Mouse (Mus musculus): ENCODE results near the gene Foxp1. TPM values are rescaled to one million over a fixed set of nuclear protein-coding genes. Genes with fewer than 3 reads are reported as not detected.
A peak's percentile ranks its signal among the peaks of the same experiment; 100 is the strongest.

Foxp1 gene
- total RNA-seq, 2 experiments from 2014 or later: 39.0 to 40.6 TPM

DNA sequence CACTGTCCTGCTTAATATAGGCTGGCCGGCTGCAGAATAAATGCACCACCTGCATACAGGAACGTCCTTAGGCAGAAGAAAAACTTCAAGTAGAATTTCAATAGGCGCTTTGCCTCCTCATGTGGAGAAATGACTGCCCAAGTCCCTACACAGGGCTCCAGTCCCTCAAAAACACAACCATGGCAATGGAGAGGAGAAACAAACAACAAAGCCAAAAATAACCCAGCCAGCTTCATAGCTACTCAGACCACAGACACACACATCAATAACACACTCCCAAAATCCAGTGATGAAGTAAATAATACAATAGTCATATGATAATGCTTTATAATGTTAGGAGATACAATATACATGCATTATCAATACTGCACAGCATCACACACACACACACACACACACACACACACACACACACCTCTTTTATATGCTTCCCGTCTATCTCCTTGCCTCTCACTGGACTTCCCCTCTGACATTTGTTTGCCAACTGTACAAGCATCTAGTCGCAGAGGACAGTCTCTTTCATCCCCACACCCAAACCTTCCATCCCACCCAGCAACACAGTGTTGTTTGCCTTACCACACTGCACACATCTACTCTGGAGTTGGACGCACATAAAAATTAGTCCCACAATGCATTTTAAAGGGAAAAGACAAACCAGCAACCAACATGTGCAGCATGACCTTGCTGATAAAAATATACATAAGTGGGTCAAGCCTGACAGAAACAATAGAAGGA is 162.6 kb downstream of the Foxp1 start:
- DNase-seq: no peak

DNA sequence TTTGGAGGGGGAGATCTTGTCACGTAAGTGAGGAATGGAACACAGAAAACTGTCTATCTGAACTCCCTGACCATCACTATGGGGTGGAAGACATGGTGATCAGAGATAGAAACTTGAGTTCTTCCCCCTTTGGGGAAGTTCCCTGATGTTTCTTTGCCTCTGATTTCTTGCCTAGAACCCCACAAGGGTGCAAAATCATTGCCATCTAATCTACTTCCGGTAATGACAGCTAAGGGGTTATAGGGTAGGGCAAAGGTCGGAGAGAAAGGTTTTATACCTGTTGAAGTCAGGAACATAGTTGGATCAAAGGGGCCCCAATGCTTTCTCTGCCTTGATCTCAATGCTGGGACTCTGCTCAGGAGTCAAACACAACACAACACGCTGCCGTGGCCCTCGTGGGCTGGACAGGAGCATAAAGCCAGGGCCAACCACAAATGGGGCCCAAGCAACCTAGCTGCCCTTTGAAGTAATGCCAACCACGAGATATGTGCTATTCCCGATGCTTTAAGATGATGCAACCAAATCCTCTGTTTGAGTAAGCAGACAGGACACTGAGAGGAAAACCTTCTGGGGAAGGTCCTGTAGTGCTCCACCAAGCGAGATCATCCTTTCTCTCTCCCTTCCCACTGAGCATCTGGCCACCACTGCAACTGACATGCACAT is 163.4 kb downstream of the Foxp1 start:
- DNase-seq: peak; percentile 18 to 23

DNA sequence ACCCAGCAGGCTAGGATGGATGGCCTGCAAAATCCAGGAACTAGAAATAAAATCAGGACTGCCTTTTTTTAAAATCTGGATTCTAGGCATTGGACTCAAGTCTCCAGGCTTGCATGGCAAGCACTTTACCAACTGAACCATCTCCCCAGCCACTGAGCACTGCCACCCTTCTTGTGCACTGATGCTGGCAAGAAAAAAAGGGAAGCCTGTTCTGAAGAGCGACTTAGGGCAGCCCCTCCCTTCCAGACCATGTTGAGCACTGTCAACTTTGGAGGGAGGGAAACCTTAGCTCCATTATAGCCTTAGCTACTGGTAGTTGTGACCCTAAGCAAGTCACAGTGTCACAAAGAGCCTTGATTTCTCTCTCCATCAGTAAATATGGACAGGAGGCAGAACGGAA is 164.6 kb downstream of the Foxp1 start:
- no peak for DNase-seq

DNA sequence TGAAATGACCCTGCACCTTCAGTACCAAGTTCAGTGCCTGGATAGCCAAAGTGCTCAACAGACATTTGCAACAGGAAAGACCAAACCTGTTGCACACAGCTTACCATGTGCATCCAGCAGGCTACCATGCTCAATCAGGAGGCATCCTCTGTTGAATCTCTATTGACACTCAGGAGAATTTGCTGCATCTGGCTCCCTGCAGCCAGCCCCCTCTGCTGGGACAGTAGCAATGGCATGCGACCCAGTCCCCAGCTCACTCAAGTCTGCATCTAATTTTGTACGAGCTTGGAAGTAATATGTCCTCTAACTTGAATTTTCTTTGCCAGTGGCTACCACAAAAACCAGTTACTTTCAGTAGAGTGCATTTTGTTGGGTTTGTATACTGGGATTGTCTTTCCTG is 168.2 kb downstream of the Foxp1 start:
- no peak for DNase-seq

- no peak for DNase-seq
Observed at GRCm38 (mm10) chr6:99353441-99353840, 169.1 kb downstream of the Foxp1 start.

DNA sequence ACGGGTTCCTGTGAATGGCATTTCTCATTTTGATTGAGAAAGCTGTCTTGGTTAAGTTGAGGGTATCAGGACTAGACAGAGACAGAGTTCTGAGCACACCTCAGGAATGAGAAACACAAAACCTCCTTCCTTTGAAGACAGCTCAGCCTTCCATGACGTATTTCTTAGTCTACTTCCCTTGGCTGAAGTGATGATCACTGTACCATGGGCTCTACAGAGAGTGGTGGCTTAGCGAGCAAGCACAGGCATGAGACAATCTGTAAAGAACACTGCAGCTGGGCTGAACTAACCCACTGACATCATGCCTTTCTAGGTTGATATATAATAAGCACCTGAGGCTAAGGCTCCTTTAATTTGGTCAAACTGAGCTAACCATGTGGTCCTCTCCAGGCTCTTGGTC is 172.0 kb downstream of the Foxp1 start:
- DNase-seq: no peak

GRCm38 (mm10) chr6:99350156-99350555 is 172.4 kb downstream of the Foxp1 start:
- no peak for DNase-seq

GRCm38 (mm10) chr6:99347836-99348235 is 174.7 kb downstream of the Foxp1 start:
- DNase-seq: no peak

DNA sequence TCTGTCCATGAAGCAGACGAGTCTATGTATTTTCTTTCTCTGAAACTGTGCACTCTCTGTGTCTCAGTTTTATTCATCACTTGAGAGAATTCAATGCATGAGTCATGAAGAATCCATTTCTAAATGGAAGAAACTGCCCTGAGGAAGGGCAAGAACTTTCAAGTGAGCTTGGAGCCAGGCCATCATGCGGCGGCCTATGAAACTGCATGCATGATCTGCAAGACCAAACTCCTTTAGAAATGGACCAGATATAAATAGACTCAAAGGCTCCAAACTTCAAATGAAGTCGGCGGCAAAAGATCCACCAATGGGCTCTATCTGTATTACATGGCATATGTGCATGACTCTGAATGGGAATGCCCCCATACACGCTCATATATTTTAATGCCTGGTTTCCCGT is 177.6 kb downstream of the Foxp1 start:
- no peak for DNase-seq

DNA sequence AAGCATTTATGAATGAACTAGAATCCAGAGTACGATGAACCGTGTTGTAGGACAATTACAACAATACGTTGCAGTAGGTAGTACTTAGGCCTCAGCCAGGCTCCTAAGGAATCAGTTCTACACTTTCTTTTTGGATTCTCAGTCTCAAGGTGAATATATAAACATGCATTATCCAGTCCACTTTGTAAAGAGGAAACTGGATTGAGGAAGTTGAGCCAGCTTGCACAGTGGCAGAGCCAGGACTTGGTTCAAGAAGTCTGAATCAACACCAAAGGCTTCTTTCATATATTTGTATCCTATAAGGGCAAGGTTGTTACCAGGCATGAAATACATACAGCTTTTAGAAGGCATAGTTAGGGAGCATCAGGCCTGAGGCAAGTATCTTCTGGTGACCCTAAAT is 178.2 kb downstream of the Foxp1 start:
- DNase-seq: no peak

DNA sequence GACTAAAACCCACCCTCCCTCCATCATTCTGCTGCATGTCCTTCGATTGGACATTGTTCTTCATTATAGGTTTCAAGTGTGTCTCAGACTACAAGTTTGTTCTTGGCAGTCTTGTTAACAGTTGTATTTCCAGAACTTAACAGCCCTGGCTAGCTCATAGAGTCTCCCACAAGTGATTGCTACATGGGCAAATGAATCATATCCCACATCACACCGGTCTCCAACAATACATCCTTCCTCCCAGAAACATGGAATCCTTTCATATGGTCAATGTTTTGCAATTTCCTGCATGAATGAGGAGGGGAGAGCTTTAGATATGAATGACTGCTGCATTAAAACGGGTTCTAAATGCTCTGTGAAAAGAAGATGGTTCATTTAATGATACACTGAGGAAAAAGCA is 178.7 kb downstream of the Foxp1 start:
- no peak for DNase-seq

DNA sequence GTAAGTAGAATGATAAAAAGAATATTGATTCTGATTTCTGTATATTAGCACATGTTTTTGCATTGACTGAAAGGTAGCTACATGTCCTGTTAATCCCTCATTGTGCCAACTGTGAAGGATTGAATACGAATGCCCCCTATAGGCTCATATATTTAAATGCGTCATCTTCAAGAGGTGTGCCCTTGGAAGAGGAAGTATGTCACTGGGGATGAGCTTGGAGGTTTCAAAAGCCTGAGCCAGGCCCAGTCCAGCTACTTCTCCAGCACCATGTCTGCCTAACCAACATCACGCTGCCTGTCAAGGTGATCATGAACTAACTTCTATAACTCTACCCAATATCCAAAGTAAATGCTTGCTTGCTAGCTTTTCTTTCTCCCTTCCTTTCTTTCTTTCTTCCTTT is 180.1 kb downstream of the Foxp1 start:
- DNase-seq: no peak

DNA sequence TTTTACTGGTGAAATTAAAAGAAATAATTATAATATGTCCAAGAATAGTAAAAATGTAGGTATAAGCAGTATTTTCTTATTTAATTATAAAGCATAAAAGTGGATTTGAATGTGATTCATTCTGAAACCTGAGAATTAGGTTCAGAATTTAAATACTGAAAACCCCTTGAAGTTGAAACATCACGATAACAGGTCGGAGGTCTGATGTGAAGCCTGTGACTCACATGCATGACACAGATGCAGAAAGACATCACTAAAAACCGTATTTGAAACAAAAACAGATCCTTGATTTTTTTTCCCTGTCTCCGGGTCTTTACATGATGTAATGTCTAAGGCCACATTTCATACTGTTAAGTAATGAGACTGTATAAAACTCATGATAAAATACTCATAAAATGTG is 181.6 kb downstream of the Foxp1 start:
- no peak for DNase-seq

DNA sequence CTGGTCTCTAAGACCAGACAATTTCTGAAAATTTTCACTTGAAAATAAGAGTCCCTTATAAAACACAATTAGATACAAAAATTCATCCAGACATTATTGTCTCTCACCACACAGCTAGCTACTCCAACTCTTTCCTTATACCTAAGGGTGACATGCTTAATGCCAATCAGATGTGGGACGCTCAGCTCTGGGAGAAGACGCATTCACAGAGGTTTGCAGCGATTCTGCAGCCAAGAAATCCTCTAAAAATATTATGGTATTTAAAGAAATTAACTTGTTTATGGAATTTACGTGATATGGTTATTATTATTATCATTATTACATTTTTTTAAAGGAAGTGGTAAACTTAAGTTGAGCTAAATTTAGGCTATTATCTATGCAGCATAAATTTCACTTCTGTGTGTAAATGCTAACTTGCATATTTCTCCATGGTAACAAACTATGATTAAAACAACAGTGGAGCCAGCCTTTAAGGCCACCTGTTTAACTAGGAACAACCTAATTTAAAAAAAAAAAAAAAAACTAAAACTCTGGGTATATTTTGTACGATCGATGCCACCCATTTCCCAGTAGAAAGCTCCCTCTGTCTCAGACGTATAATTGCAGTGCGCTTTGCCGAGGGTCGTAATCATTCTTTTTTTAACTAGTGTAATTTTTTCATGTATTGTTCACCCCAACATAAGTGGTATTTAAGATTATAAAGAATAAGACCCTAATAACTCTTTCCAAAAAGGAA is 182.4 kb downstream of the Foxp1 start:
- no peak for DNase-seq

GRCm38 (mm10) chr6:99339343-99339620 is 183.2 kb downstream of the Foxp1 start:
- no peak for DNase-seq

DNA sequence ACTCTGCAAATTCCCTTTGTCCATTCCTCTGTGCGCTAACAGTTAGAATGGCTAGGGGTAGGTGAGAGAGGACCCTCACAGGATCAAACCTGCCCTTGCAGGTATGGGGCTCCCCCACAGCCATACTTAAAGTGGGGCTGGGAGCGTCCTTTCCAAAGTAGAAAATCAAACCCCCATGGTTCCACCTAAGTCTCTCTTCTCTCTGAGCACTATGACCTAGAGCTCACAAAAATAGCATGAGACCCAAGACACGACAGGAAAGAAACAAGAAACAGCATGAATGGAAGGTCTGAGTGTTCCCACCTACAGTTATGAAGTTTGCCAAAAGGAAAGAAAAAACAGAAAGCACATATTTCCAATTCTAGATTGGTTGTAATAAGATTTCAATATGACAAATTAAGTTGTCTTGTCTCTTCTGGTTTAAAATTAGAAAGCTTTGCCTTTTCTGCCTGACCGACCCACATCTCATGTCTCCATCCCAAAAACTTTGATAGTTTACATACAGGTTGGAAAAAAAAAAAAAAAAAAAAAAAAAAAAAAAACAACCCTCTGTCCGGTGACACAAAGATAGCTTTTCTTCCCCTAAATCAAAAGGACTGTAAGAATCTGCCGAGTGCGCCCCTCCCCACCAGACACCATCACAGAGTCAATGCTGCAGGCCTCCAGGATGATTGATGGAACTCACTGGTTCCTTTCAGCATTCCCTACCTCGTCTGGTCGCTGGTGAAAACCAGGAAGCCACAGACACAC is 183.8 kb downstream of the Foxp1 start:
- no peak for DNase-seq

- no peak for DNase-seq
Observed at GRCm38 (mm10) chr6:99338174-99338573, 184.3 kb downstream of the Foxp1 start.

DNA sequence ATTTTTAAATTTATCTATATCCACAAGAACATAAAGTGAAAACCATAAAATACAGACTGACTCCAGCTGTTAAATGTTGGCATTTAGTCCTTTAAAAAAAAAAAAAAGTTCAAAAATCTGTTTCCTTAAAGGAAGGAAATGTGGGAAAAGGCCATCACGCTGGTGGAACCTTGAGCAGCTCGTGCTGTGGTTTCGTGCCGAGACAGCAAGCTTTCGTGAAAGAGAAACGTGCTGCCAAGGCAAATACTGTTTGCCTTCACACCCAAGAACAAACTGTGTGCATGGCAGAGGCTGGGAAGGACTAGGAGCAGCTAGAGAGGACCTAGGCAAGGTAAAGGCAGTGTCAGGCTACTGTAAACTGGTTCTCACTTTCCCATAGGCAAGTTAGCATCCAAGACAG is 184.9 kb downstream of the Foxp1 start:
- no peak for DNase-seq

DNA sequence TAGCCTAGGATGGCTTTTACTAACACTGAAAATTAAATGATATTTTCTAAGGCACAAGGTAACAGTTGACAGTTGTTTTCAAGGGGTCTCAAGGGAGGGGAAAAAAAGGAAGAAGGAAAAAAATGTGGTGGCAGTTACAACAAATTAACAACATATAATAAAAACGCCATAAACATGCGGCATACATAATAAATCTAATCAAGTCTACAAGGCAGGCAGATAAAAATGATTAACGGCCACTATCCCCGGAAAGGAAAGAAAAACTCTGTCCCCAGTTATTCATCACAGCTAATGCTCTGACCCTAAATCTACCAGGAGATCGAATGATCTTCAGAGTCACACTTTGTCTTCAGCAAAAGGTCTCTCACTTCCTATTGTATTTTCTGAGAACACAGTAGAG is 186.3 kb downstream of the Foxp1 start:
- no peak for DNase-seq

DNA sequence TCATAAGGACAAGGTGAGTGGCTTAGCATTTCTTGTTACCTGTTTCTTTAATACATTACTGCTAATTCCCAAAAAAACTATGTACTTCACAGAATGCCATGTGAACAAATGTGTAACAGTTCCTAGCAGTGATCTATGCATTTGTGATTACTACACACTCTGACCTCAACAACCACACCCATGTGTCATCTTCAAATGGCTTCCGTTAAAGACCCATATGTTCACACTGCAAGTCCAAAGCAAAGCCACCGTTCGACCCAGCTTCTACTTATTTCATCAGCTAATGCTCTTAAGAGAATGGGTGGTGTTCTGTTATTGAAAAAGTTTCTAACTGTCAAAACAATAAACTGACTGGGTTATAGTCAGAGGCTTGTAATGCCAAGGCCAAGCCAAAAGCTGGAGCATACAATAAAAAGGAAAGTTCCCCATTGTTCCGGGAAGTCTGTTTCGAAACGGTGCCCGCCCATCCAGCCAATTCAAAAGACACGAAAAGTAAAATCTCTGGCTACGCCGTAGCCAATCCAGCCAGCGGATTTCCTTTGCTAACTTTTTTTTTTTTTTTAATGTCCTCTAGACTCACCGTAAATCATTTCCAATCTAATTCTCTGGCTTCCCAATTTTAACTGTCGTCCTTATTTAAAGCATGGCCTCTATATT is 187.2 kb downstream of the Foxp1 start:
- peak; percentile 18 to 25 for DNase-seq

DNA sequence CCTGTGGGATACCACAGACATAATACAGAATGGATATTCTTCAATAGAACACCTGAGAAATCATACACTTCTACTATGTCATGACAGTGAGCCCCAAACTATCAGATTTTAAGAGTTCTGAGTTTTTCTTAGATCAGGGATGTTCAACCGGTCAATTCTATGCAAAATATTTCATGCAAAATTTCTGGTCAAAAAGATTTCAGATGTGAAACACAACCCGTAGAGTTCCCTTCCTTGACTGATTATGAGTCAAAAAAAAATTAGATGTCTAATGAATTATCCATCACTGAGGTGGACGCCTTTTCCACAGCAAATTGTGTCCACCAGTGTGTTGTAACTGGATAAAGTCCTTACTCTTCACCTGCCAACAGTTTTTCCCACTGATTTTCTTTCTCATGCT is 188.3 kb downstream of the Foxp1 start:
- DNase-seq: no peak

GRCm38 (mm10) chr6:99333127-99333526 is 189.4 kb downstream of the Foxp1 start:
- DNase-seq: no peak

Data from adrenal gland, postnatal 36 days (tissue).